Mouse (Mus musculus): ENCODE measurements around the gene Krtap6-5.
"Not testable (repeated sequence)": the region's sequence is repeated elsewhere in the genome, so short reads cannot be mapped to it uniquely, and the experiment has no call there.

The Krtap6-5 gene

GRCm38 (mm10) chr16:89047783-89048182 is at the start of gene Krtap6-5:
Gene Krtap6-5 (minus strand): TSS chr16:89047883.
- no peak for DNase-seq (ENCODE audit: low read depth, low spot score)

- DNase-seq (ENCODE audit: low read depth, low spot score) = not testable (repeated sequence)
These were observed 23.4 kb upstream of the Krtap6-5 start for GRCm38 (mm10) chr16:89071041-89071440.

GRCm38 (mm10) chr16:89063902-89064301 is 16.2 kb upstream of the Krtap6-5 start, which contains the start of gene 1110025L11Rik:
Gene 1110025L11Rik (minus strand): TSS chr16:89064002.
- not testable (repeated sequence) for DNase-seq (ENCODE audit: low read depth, low spot score)

- DNase-seq (ENCODE audit: low read depth, low spot score) = not testable (repeated sequence)
These were observed 6.3 kb downstream of the Krtap6-5 start, which contains the start of gene Gm10228 for GRCm38 (mm10) chr16:89041372-89041771. Gene Gm10228 (minus strand): TSS chr16:89041472.

GRCm38 (mm10) chr16:89031399-89031798 is 16.3 kb downstream of the Krtap6-5 start, which contains the start of gene Krtap6-1:
Gene Krtap6-1 (plus strand): TSS chr16:89031699.
- not testable (repeated sequence) for DNase-seq (ENCODE audit: low read depth, low spot score)

GRCm38 (mm10) chr16:89014984-89015383 is 32.7 kb downstream of the Krtap6-5 start, which contains the start of gene Gm10229:
Gene Gm10229 (plus strand): TSS chr16:89015284.
- DNase-seq (ENCODE audit: low read depth, low spot score) = not testable (repeated sequence)

DNA sequence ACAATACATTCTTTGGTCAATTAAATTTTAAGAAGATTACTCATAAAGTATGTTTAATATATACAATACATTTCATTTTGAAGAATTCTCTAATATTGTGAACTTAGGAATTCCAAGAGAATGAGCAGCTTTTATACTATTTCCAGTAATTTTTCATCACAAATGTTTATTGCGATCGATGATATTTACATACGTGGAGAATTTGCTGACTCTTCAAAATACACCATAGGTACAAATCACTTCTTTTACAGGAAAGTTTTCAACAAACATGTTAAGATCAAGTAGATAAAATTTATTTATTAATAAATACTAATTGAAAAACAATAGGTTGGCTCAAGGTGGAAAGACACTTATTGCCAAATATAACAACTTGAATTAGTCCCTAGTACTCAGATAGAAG is 33.7 kb downstream of the Krtap6-5 start:
- DNase-seq (ENCODE audit: low read depth, low spot score) = no peak

- DNase-seq (ENCODE audit: low read depth, low spot score) = no peak
These were observed 37.0 kb downstream of the Krtap6-5 start, which contains the start of gene Krtap22-2 for GRCm38 (mm10) chr16:89010659-89011058. Gene Krtap22-2 (minus strand): TSS chr16:89010759.
